Mouse (Mus musculus): ENCODE measurements around the gene Cux1. TPM values are rescaled to one million over a fixed set of nuclear protein-coding genes. Genes with fewer than 3 reads are reported as not detected.

The Cux1 gene
- polyA plus RNA-seq, 1 experiment from 2014 or later = 146 TPM

GRCm38 (mm10) chr5:136564613-136565299, 2.5 kb downstream of the Cux1 start:
- peak overlapping the region; percentile 95 for H3K4me2 ChIP-seq (replicated peaks)
- H3K9ac ChIP-seq (replicated peaks) = peak overlapping the region; percentile 90
- H3K27ac ChIP-seq (replicated peaks) = peak overlapping the region; percentile 96
- H3K4me1 ChIP-seq = peaks cover 59% of the 10 kb centered on the region
- no peak for ATAC-seq (replicated peaks)
- no peaks in the 10 kb centered on the region for H3K36me3 ChIP-seq
- H3K9me3 ChIP-seq = no peaks in the 10 kb centered on the region
- H3K27me3 ChIP-seq = peaks cover 16% of the 10 kb centered on the region
- 20% methylated on average over 11 of the region's 11 CpGs for WGBS
- peak overlapping the region; percentile 76 for H3K4me3 ChIP-seq

- no peak for ATAC-seq (replicated peaks)
- 49% methylated on average over 3 of the region's 3 CpGs for WGBS
These were observed 3.3 kb downstream of the Cux1 start for GRCm38 (mm10) chr5:136563996-136564395.

GRCm38 (mm10) chr5:136563104-136563503, 4.2 kb downstream of the Cux1 start:
- 0 out of 2 replicates have a peak overlapping the region, but pooled peaks have one; percentile 9 for H3K4me3 ChIP-seq
- H3K9me3 ChIP-seq = no peaks in the 10 kb centered on the region
- WGBS = 66% methylated on average over 4 of the region's 4 CpGs
- no peak overlapping the region for H3K27ac ChIP-seq (replicated peaks)
- H3K36me3 ChIP-seq = no peaks in the 10 kb centered on the region
- H3K27me3 ChIP-seq = peaks cover 5% of the 10 kb centered on the region; the same call in 1 of the 2 replicates
- ATAC-seq (replicated peaks) = no peak
- peak overlapping the region; percentile 95; the same call in 1 of the 2 replicates for H3K4me2 ChIP-seq (replicated peaks)
- peaks cover 48% of the 10 kb centered on the region for H3K4me1 ChIP-seq
- no peak overlapping the region for H3K9ac ChIP-seq (replicated peaks)

More at GRCm38 (mm10) chr5:136563996-136564395, 3.3 kb downstream of the Cux1 start:
- no peaks in the 10 kb centered on the region for H3K9me3 ChIP-seq
- peaks cover 9% of the 10 kb centered on the region; the same call in 1 of the 2 replicates for H3K27me3 ChIP-seq
- peak overlapping the region; percentile 95 for H3K4me2 ChIP-seq (replicated peaks)
- peaks cover 56% of the 10 kb centered on the region for H3K4me1 ChIP-seq
- no peaks in the 10 kb centered on the region for H3K36me3 ChIP-seq
- H3K27ac ChIP-seq (replicated peaks) = no peak overlapping the region
- no peak overlapping the region for H3K9ac ChIP-seq (replicated peaks)
- peak overlapping the region; percentile 76 for H3K4me3 ChIP-seq

- Histone ChIP-seq H3K4me3 (no peak overlapping the region), H3K9me3 (no peaks in the 10 kb centered on the region), H3K27me3 (no peaks in the 10 kb centered on the region), H3K27ac (replicated peaks) (no peak overlapping the region), H3K36me3 (no peaks in the 10 kb centered on the region), H3K9ac (replicated peaks) (no peak overlapping the region), H3K4me2 (replicated peaks) (no peak overlapping the region), H3K4me1 (peaks cover 49% of the 10 kb centered on the region)
- WGBS = 56% methylated on average over 1 of the region's 1 CpGs
- ATAC-seq (replicated peaks) = no peak
These were observed 5.1 kb downstream of the Cux1 start for GRCm38 (mm10) chr5:136562212-136562611.

- no peak for ATAC-seq (replicated peaks)
- H3K36me3 ChIP-seq = no peaks in the 10 kb centered on the region
- H3K27ac ChIP-seq (replicated peaks) = no peak overlapping the region
- no peaks in the 10 kb centered on the region for H3K27me3 ChIP-seq
- H3K9ac ChIP-seq (replicated peaks) = no peak overlapping the region
- 89% methylated on average over 1 of the region's 1 CpGs for WGBS
- H3K4me3 ChIP-seq = no peak overlapping the region
- H3K4me2 ChIP-seq (replicated peaks) = no peak overlapping the region
- H3K9me3 ChIP-seq = no peaks in the 10 kb centered on the region
- peaks cover 55% of the 10 kb centered on the region for H3K4me1 ChIP-seq
These were observed 5.6 kb downstream of the Cux1 start for GRCm38 (mm10) chr5:136561641-136562040.

- Histone ChIP-seq H3K4me3 (no peak overlapping the region), H3K36me3 (no peaks in the 10 kb centered on the region), H3K27ac (replicated peaks) (no peak overlapping the region), H3K9me3 (no peaks in the 10 kb centered on the region), H3K27me3 (no peaks in the 10 kb centered on the region), H3K4me2 (replicated peaks) (no peak overlapping the region), H3K9ac (replicated peaks) (no peak overlapping the region), H3K4me1 (peaks cover 64% of the 10 kb centered on the region)
- 70% methylated on average over 7 of the region's 7 CpGs for WGBS
- no peak for ATAC-seq (replicated peaks)
These were observed 6.6 kb downstream of the Cux1 start for GRCm38 (mm10) chr5:136560656-136561055.

- ATAC-seq (replicated peaks) = no peak
- no peak overlapping the region for H3K4me2 ChIP-seq (replicated peaks)
- H3K9ac ChIP-seq (replicated peaks) = no peak overlapping the region
- 81% methylated on average over 4 of the region's 4 CpGs for WGBS
- H3K36me3 ChIP-seq = no peaks in the 10 kb centered on the region
- H3K4me1 ChIP-seq = peaks cover 48% of the 10 kb centered on the region
- no peak overlapping the region for H3K27ac ChIP-seq (replicated peaks)
- H3K4me3 ChIP-seq = no peak overlapping the region
- no peaks in the 10 kb centered on the region for H3K27me3 ChIP-seq
- no peaks in the 10 kb centered on the region for H3K9me3 ChIP-seq
These were observed 9.8 kb downstream of the Cux1 start for GRCm38 (mm10) chr5:136557446-136557845.

- ATAC-seq (replicated peaks) = no peak
- Histone ChIP-seq H3K9ac (replicated peaks) (no peak overlapping the region), H3K4me2 (replicated peaks) (no peak overlapping the region), H3K4me3 (no peak overlapping the region), H3K27me3 (no peaks in the 10 kb centered on the region), H3K4me1 (peaks cover 50% of the 10 kb centered on the region), H3K36me3 (no peaks in the 10 kb centered on the region), H3K27ac (replicated peaks) (no peak overlapping the region), H3K9me3 (no peaks in the 10 kb centered on the region)
- whole genome bisulfite sequencing = 77% methylated on average over 14 of the region's 14 CpGs
These were observed 10.7 kb downstream of the Cux1 start for GRCm38 (mm10) chr5:136556328-136557262.

GRCm38 (mm10) chr5:136555703-136556102, 11.6 kb downstream of the Cux1 start:
- WGBS = 23% methylated on average over 5 of the region's 5 CpGs
- Histone ChIP-seq H3K9me3 (no peaks in the 10 kb centered on the region), H3K4me1 (peaks cover 51% of the 10 kb centered on the region), H3K9ac (replicated peaks) (no peak overlapping the region), H3K4me2 (replicated peaks) (no peak overlapping the region), H3K27ac (replicated peaks) (0 out of 2 replicates have a peak overlapping the region, but pooled peaks have one; percentile 11), H3K27me3 (no peaks in the 10 kb centered on the region), H3K36me3 (no peaks in the 10 kb centered on the region), H3K4me3 (no peak overlapping the region)
- no peak for ATAC-seq (replicated peaks)

- H3K4me1 ChIP-seq = peaks cover 64% of the 10 kb centered on the region
- H3K4me2 ChIP-seq (replicated peaks) = no peak overlapping the region
- H3K27ac ChIP-seq (replicated peaks) = no peak overlapping the region
- H3K9ac ChIP-seq (replicated peaks) = no peak overlapping the region
- no peaks in the 10 kb centered on the region for H3K9me3 ChIP-seq
- H3K4me3 ChIP-seq = no peak overlapping the region
- H3K36me3 ChIP-seq = no peaks in the 10 kb centered on the region
- no peak for ATAC-seq (replicated peaks)
- H3K27me3 ChIP-seq = no peaks in the 10 kb centered on the region
These were observed 14.5 kb downstream of the Cux1 start for GRCm38 (mm10) chr5:136552832-136553231.

- H3K4me3 ChIP-seq = no peak overlapping the region
- 79% methylated on average over 3 of the region's 3 CpGs for WGBS
- H3K9me3 ChIP-seq = no peaks in the 10 kb centered on the region
- no peak overlapping the region for H3K9ac ChIP-seq (replicated peaks)
- H3K36me3 ChIP-seq = no peaks in the 10 kb centered on the region
- H3K4me1 ChIP-seq = peaks cover 57% of the 10 kb centered on the region
- no peak for ATAC-seq (replicated peaks)
- no peak overlapping the region for H3K27ac ChIP-seq (replicated peaks)
- H3K27me3 ChIP-seq = no peaks in the 10 kb centered on the region
- no peak overlapping the region for H3K4me2 ChIP-seq (replicated peaks)
These were observed 15.2 kb downstream of the Cux1 start for GRCm38 (mm10) chr5:136552093-136552492.

GRCm38 (mm10) chr5:136551571-136551970, 15.7 kb downstream of the Cux1 start:
- Histone ChIP-seq H3K4me2 (replicated peaks) (no peak overlapping the region), H3K9me3 (no peaks in the 10 kb centered on the region), H3K4me3 (no peak overlapping the region), H3K27me3 (no peaks in the 10 kb centered on the region), H3K27ac (replicated peaks) (no peak overlapping the region), H3K36me3 (no peaks in the 10 kb centered on the region), H3K9ac (replicated peaks) (no peak overlapping the region), H3K4me1 (peaks cover 52% of the 10 kb centered on the region)
- 71% methylated on average over 6 of the region's 6 CpGs for WGBS
- no peak for ATAC-seq (replicated peaks)
